Mouse (Mus musculus): Measurements from ENCODE around the gene Vps11. TPM values are rescaled to one million over a fixed set of nuclear protein-coding genes. Genes with fewer than 3 reads are reported as not detected.
"Not testable (repeated sequence)": the region's sequence is repeated elsewhere in the genome, so short reads cannot be mapped to it uniquely, and the experiment has no call there.

The Vps11 gene
- polyA plus RNA-seq, 1 experiment, result 58.4 TPM

DNA sequence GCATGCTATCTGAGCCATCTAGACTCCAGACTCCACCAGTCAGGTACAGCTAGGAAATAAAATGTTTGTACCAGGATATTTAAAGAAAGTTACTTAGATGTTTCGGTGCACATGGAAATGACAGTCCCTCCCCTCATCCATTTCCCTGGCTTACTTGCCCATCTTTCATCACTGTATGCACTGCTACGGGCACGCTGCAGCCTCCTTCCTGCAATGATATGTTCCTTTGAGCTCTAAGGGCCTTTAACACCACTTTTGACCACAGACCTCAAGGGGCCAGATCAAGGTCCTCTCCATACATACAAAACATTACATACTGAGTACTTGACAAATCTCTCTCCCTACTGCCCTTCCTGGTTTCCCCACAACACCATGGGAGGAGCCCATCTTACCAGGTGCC, 24.5 kb downstream of the Vps11 start:
- 48% methylated on average over 3 of the region's 3 CpGs for WGBS
- peaks cover 7% of the 10 kb centered on the region; the same call in 1 of the 2 replicates for H3K4me1 ChIP-seq (ENCODE audit: control insufficient read depth, insufficient read depth, low read length)
- TF ChIP-seq CTCF (IDR thresholded peaks at IDR 0.05; ENCODE audit: borderline replicate concordance, insufficient read depth, low read depth, low read length) (no peak), POLR2A (IDR thresholded peaks at IDR 0.05; ENCODE audit: borderline replicate concordance, insufficient read depth, low read length) (no peak)
- H3K4me3 ChIP-seq (replicated peaks; ENCODE audit: insufficient read depth, low read depth, low read length), result no peak overlapping the region
- no peak overlapping the region for H3K27ac ChIP-seq (ENCODE audit: insufficient read depth, low read length)
- no peaks in the 10 kb centered on the region for H3K27me3 ChIP-seq (ENCODE audit: control insufficient read depth, insufficient read depth, low read length)
- no peak for DNase-seq

DNA sequence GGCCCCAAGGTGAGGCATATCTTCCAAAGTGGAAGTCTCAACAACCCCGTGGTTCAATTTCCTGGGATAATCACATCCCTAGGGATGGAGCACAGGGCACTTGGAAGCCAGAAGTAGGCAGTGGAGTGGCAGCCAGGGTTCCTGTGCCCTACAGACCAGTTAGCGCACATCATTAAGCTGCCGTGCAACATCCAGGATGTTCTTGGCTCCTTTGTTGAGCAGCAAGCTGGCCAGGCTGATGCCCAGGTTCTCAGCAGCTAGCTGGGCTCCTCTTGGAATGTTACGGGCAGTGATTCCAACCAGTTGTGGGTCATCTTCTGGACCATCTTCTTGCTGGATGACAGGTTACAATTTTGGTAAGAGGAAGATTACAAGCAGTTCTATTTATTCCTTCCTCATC, 25.0 kb downstream of the Vps11 start:
- H3K27ac ChIP-seq (ENCODE audit: insufficient read depth, low read length); H3K4me3 ChIP-seq (replicated peaks; ENCODE audit: insufficient read depth, low read depth, low read length); DNase-seq; H3K27me3 ChIP-seq (ENCODE audit: control insufficient read depth, insufficient read depth, low read length); H3K4me1 ChIP-seq (ENCODE audit: control insufficient read depth, insufficient read depth, low read length): not testable (repeated sequence)
- 16% methylated on average over 4 of the region's 4 CpGs for WGBS

DNA sequence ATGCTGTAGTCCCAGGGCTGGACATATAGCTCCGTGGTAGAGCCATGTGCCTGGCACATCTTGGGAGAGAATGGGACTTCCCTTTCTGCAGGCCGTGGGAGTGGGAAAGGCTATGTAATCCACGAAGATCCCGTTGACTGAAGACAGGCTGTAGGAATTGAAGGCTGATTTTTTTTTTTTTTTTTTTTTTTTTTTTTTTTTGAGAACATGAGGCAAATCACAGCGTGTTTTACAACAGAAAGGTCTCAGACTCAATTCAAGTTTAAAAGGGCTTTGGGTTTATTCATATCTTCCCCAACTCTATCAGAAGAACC, 25.4 kb downstream of the Vps11 start:
- Histone ChIP-seq H3K4me1 (ENCODE audit: control insufficient read depth, insufficient read depth, low read length) (peaks cover 7% of the 10 kb centered on the region; the same call in 1 of the 2 replicates), H3K27ac (ENCODE audit: insufficient read depth, low read length) (no peak overlapping the region), H3K4me3 (replicated peaks; ENCODE audit: insufficient read depth, low read depth, low read length) (peak overlapping the region; percentile 79), H3K27me3 (ENCODE audit: control insufficient read depth, insufficient read depth, low read length) (no peaks in the 10 kb centered on the region)
- TF ChIP-seq CTCF (IDR thresholded peaks at IDR 0.05; ENCODE audit: borderline replicate concordance, insufficient read depth, low read depth, low read length) (no peak), POLR2A (IDR thresholded peaks at IDR 0.05; ENCODE audit: borderline replicate concordance, insufficient read depth, low read length) (no peak)
- 4% methylated on average over 5 of the region's 5 CpGs for WGBS
- no peak for DNase-seq

DNA sequence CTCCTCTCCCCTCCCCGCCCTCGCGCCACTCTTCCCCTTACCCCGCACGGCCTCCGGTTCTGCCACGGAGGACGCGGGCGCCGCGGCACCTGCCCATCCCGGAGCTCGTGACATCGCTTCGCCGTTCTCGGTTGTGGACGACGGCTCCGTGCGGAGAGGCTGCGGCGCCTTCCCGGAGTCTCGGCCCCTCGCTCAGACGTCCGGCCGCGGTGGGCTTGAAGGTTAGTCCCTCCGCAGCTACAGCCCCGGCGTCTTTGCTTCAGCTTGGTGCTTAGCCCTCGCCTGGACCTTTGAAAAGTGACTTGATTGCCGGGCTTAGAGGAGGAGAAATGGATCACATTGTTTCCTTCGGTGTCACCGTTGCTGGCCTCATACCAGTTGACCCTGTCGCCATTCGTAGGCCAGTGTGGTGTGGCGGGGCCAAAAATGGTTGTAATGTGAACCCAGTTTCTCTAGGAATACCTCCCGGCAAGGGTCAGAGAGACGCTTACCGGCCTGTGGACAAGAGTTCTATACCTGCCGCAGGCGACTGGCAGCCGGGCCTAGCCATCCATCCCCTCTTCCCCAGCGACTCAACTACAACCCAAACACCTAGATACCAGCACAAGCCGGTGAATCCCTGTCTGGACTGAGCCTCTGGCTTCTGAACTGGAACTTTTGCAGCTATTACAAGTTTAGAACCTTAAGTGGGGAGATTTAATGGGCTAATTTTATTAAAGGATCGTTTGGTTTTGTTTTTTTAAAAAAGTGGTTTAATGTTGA, 26.0 kb downstream of the Vps11 start:
- peak overlapping the region; percentile 72 for H3K27ac ChIP-seq (ENCODE audit: insufficient read depth, low read length)
- TF ChIP-seq CTCF (IDR thresholded peaks at IDR 0.05; ENCODE audit: borderline replicate concordance, insufficient read depth, low read depth, low read length) (no peak), POLR2A (IDR thresholded peaks at IDR 0.05; ENCODE audit: borderline replicate concordance, insufficient read depth, low read length) (no peak)
- DNase-seq, result peak in 1 of 2 experiments; percentile 39
- H3K4me3 ChIP-seq (replicated peaks; ENCODE audit: insufficient read depth, low read depth, low read length), result peak overlapping the region; percentile 79
- no peaks in the 10 kb centered on the region for H3K27me3 ChIP-seq (ENCODE audit: control insufficient read depth, insufficient read depth, low read length)
- under 1% methylated on average over 50 of the region's 50 CpGs for WGBS
- H3K4me1 ChIP-seq (ENCODE audit: control insufficient read depth, insufficient read depth, low read length), result peaks cover 7% of the 10 kb centered on the region; the same call in 1 of the 2 replicates

DNA sequence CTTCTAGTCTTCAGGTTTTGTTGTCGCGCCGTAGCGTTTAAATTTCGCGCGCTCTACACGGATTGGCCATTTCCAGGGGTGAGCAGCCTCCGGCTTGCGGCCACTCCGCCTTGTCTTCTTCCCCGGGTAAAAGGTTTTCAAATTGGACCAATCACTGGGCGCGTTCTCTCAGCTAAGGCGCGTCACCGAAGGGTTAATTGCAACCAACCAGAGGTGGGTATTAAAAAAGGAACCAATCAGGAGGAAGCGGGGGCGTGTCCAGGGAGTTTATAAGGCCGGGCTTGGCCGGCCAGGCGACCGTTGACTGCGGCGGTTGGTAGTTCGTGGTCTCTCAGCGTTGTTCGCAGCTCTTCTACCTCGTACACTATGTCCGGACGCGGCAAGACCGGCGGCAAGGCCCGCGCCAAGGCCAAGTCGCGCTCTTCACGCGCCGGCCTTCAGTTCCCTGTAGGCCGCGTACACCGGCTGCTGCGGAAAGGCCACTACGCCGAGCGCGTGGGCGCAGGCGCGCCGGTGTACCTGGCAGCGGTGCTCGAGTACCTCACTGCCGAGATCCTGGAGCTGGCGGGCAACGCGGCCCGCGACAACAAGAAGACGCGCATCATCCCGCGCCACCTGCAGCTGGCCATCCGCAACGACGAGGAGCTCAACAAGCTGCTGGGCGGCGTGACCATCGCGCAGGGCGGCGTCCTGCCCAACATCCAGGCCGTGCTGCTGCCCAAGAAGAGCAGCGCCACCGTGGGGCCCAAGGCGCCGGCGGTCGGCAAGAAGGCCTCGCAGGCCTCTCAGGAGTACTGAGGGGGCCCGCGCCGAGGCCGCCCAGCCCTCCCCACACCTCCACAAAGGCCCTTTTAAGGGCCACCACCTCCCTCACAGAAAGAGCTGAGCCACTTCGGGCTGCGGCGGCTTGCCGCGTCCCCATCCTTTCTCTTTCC, 26.8 kb downstream of the Vps11 start, which contains the start of gene H2afx:
Gene H2afx, plus strand, starts transcription at position 299 of the 935 bp plus-strand sequence.
- Histone ChIP-seq H3K4me3 (replicated peaks; ENCODE audit: insufficient read depth, low read depth, low read length) (peak within 1 kb of the TSS; percentile 79), H3K4me1 (ENCODE audit: control insufficient read depth, insufficient read depth, low read length) (peaks cover 7% of the 10 kb centered on the region; the same call in 1 of the 2 replicates), H3K27me3 (ENCODE audit: control insufficient read depth, insufficient read depth, low read length) (no peaks in the 10 kb centered on the region), H3K27ac (ENCODE audit: insufficient read depth, low read length) (peak within 1 kb of the TSS; percentile 72)
- peak; percentile 27; the same call in 1 of the 2 replicates for TF ChIP-seq CTCF (IDR thresholded peaks at IDR 0.05; ENCODE audit: borderline replicate concordance, insufficient read depth, low read depth, low read length)
- TF ChIP-seq POLR2A (IDR thresholded peaks at IDR 0.05; ENCODE audit: borderline replicate concordance, insufficient read depth, low read length), result peak; percentile 100
- under 1% methylated on average over 91 of the region's 91 CpGs for WGBS
- peak; percentile 98 to 100 for DNase-seq

DNA sequence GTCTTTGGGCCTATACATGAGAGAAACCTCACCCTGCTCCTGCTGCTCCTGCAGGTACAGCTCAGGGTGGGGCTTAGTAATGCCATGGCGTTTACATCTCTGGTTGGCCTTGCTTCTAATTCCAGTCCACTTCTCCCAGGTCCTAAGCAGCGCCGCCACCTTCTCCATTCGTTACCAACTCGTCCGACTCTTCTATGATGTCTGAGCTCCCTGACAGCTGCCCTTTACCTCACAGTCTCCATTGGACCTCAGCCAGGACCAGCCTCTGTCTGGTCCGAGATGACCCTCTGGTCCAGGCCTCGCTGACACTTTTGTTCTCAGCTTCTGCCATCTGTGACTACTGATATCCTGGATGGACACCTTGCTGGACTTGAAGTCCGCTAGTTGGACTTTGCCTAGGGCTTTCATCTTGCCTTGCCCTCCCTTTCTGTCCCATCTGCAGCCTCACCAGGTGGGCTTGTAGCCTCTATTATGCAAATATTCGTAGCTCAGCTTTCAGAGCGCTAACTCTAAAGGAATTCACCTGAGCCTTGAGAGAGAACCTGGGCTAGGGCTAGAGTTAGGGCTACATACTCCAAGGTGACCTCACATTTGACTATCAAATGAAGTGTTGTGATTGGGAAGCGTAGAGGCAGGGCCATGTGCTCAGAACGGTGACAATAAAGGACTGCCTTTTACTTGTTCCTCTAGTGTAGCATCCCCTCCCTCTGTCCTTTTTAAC, 28.4 kb downstream of the Vps11 start:
- DNase-seq, result no peak
- H3K4me1 ChIP-seq (ENCODE audit: control insufficient read depth, insufficient read depth, low read length), result peaks cover 7% of the 10 kb centered on the region; the same call in 1 of the 2 replicates
- H3K4me3 ChIP-seq (replicated peaks; ENCODE audit: insufficient read depth, low read depth, low read length), result no peak overlapping the region
- TF ChIP-seq POLR2A (IDR thresholded peaks at IDR 0.05; ENCODE audit: borderline replicate concordance, insufficient read depth, low read length), result no peak
- TF ChIP-seq CTCF (IDR thresholded peaks at IDR 0.05; ENCODE audit: borderline replicate concordance, insufficient read depth, low read depth, low read length), result no peak
- no peaks in the 10 kb centered on the region for H3K27me3 ChIP-seq (ENCODE audit: control insufficient read depth, insufficient read depth, low read length)
- WGBS, result 81% methylated on average over 13 of the region's 13 CpGs
- no peak overlapping the region for H3K27ac ChIP-seq (ENCODE audit: insufficient read depth, low read length)

DNA sequence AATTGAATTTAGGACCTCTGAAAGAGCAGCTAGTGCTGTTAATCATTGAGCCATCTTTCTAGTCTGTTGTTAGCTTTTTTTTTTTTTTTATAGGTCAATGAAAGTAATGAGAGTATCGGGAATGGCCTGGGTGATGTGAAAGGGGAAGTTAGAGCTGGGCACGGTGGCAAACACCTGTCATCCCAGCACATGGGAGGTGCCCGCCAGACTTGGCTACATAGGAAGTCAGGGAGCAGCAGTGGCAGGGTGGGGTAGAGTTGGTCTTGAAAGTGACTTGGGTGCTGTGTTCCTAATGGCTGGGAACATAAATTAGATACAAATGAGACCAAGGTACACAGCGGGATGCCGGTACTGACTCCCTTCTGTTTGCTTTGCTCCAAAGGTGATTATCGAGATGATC, 30.7 kb downstream of the Vps11 start:
- Histone ChIP-seq H3K4me3 (replicated peaks; ENCODE audit: insufficient read depth, low read depth, low read length) (no peak overlapping the region), H3K4me1 (ENCODE audit: control insufficient read depth, insufficient read depth, low read length) (0 out of 2 replicates have a peak, but pooled peaks cover 3% of the 10 kb centered on the region), H3K27me3 (ENCODE audit: control insufficient read depth, insufficient read depth, low read length) (no peaks in the 10 kb centered on the region), H3K27ac (ENCODE audit: insufficient read depth, low read length) (no peak overlapping the region)
- no peak for DNase-seq
- WGBS, result 89% methylated on average over 6 of the region's 6 CpGs
- TF ChIP-seq POLR2A (IDR thresholded peaks at IDR 0.05; ENCODE audit: borderline replicate concordance, insufficient read depth, low read length) (no peak), CTCF (IDR thresholded peaks at IDR 0.05; ENCODE audit: borderline replicate concordance, insufficient read depth, low read depth, low read length) (no peak)
